Mouse (Mus musculus) erythroblast, embryonic 14.5 days (primary cell): Measurements from ENCODE around the gene Slfn9.
"Not testable (repeated sequence)": the region's sequence is repeated elsewhere in the genome, so short reads cannot be mapped to it uniquely, and the experiment has no call there.

ENCODE experiments used
- GATA1 ChIP-seq: IDR thresholded peaks from 2 replicates; pipeline ENCODE4 v1.6.1; 2012; ENCODE audit warnings: low read length, inconsistent platforms, mixed read lengths
- TAL1 ChIP-seq: IDR thresholded peaks from 3 replicates; pipeline ENCODE4 v1.6.1; 2012; ENCODE audit warnings: low read length, inconsistent platforms, mixed read lengths

- not testable (repeated sequence) for TF ChIP-seq GATA1, TAL1
These were observed 47.1 kb upstream of the Slfn9 start for GRCm38 (mm10) chr11:83038686-83039085.
